Mouse (Mus musculus): ENCODE measurements around the gene Dync1h1. TPM values are rescaled to one million over a fixed set of nuclear protein-coding genes. Genes with fewer than 3 reads are reported as not detected.

The Dync1h1 gene
- total RNA-seq, 1 experiment, result 405 TPM

GRCm38 (mm10) chr12:110598527-110598926, 2.7 kb upstream of the Dync1h1 start:
- DNase-seq (ENCODE audit: low read depth, low spot score), result peak; percentile 72
- TF ChIP-seq ZC3H11A (IDR thresholded peaks at IDR 0.05; ENCODE audit: borderline replicate concordance, low read depth, low read length), result 0 out of 2 replicates have a peak, but pooled peaks have one; percentile 4
- no peak for TF ChIP-seq MAFK (IDR thresholded peaks at IDR 0.05; ENCODE audit: insufficient read depth, low read depth, low read length)
- H3K9me3 ChIP-seq (ENCODE audit: control insufficient read depth, insufficient read depth, low read depth, low read length), result no peaks in the 10 kb centered on the region
- H3K4me3 ChIP-seq (ENCODE audit: insufficient read depth in 1 of 2, low read depth in 1 of 2, low read length in 2 of 2, poor library complexity in 1 of 2, severe bottlenecking in 1 of 2), result no peak overlapping the region
- no peaks in the 10 kb centered on the region for H3K36me3 ChIP-seq (ENCODE audit: control insufficient read depth, insufficient read depth, low read length, poor library complexity, severe bottlenecking)
- no peak overlapping the region for H3K27ac ChIP-seq (ENCODE audit: insufficient read depth, low read depth, low read length, poor library complexity, severe bottlenecking)
- H3K4me1 ChIP-seq (ENCODE audit: control insufficient read depth in 2 of 2, insufficient read depth in 2 of 2, low read length in 2 of 2, poor library complexity in 1 of 2), result peaks cover 0 to 9% of the 10 kb centered on the region in 2 experiments; a peak in 2 of 4 replicates
- in situ Hi-C loops (cut with MboI; ENCODE audit: low sequenced_read_pairs in 2 of 2, unreplicated experiment in 2 of 2), result loop anchor here in 1 of 2 experiments (10.0 kb wide), 1 partner anchor 246 kb away; the partner anchor contains the start of gene Mok
- no peak overlapping the region for H3K9ac ChIP-seq (ENCODE audit: insufficient read depth, low read depth, low read length, poor library complexity, severe bottlenecking)

GRCm38 (mm10) chr12:110599791-110600190, 1.5 kb upstream of the Dync1h1 start:
- in situ Hi-C loops (cut with MboI; ENCODE audit: low sequenced_read_pairs in 2 of 2, unreplicated experiment in 2 of 2), result loop anchor here in 1 of 2 experiments (10.0 kb wide), 1 partner anchor 245 kb away; the partner anchor contains the start of gene Mok
- no peak for TF ChIP-seq CHD2 (IDR thresholded peaks at IDR 0.05; ENCODE audit: low read depth, low read length)
- no peak for TF ChIP-seq ZC3H11A (IDR thresholded peaks at IDR 0.05; ENCODE audit: borderline replicate concordance, low read depth, low read length)
- no peak for TF ChIP-seq MAFK (IDR thresholded peaks at IDR 0.05; ENCODE audit: insufficient read depth, low read depth, low read length)
- no peak for TF ChIP-seq ZNF384 (IDR thresholded peaks at IDR 0.05; ENCODE audit: low read depth, low read length)
- TF ChIP-seq HCFC1 (IDR thresholded peaks at IDR 0.05; ENCODE audit: borderline replicate concordance, insufficient read depth, low read length), result no peak
- no peak overlapping the region for H3K27ac ChIP-seq (ENCODE audit: insufficient read depth, low read depth, low read length, poor library complexity, severe bottlenecking)
- H3K4me3 ChIP-seq (ENCODE audit: insufficient read depth in 1 of 2, low read depth in 1 of 2, low read length in 2 of 2, poor library complexity in 1 of 2, severe bottlenecking in 1 of 2), result no peak overlapping the region
- no peaks in the 10 kb centered on the region for H3K9me3 ChIP-seq (ENCODE audit: control insufficient read depth, insufficient read depth, low read depth, low read length)
- no peak for DNase-seq (ENCODE audit: low read depth, low spot score)
- H3K9ac ChIP-seq (ENCODE audit: insufficient read depth, low read depth, low read length, poor library complexity, severe bottlenecking), result no peak overlapping the region
- H3K4me1 ChIP-seq (ENCODE audit: control insufficient read depth in 2 of 2, insufficient read depth in 2 of 2, low read length in 2 of 2, poor library complexity in 1 of 2), result peaks cover 1 to 12% of the 10 kb centered on the region in 2 experiments; a peak in 3 of 4 replicates
- H3K36me3 ChIP-seq (ENCODE audit: control insufficient read depth, insufficient read depth, low read length, poor library complexity, severe bottlenecking), result no peaks in the 10 kb centered on the region

- no peaks in the 10 kb centered on the region for H3K9me3 ChIP-seq (ENCODE audit: control insufficient read depth, insufficient read depth, low read depth, low read length)
- TF ChIP-seq HCFC1 (IDR thresholded peaks at IDR 0.05; ENCODE audit: borderline replicate concordance, insufficient read depth, low read length), result no peak
- TF ChIP-seq ZC3H11A (IDR thresholded peaks at IDR 0.05; ENCODE audit: borderline replicate concordance, low read depth, low read length), result no peak
- TF ChIP-seq MAFK (IDR thresholded peaks at IDR 0.05; ENCODE audit: insufficient read depth, low read depth, low read length), result no peak
- no peak for TF ChIP-seq CHD2 (IDR thresholded peaks at IDR 0.05; ENCODE audit: low read depth, low read length)
- no peak for TF ChIP-seq ZNF384 (IDR thresholded peaks at IDR 0.05; ENCODE audit: low read depth, low read length)
- in situ Hi-C loops (cut with MboI; ENCODE audit: low sequenced_read_pairs in 2 of 2, unreplicated experiment in 2 of 2), result no loop called here
- peaks cover 3 to 12% of the 10 kb centered on the region in 2 experiments; a peak in 3 of 4 replicates for H3K4me1 ChIP-seq (ENCODE audit: control insufficient read depth in 2 of 2, insufficient read depth in 2 of 2, low read length in 2 of 2, poor library complexity in 1 of 2)
- no peak for DNase-seq (ENCODE audit: low read depth, low spot score)
- H3K27ac ChIP-seq (ENCODE audit: insufficient read depth, low read depth, low read length, poor library complexity, severe bottlenecking), result no peak overlapping the region
- H3K9ac ChIP-seq (ENCODE audit: insufficient read depth, low read depth, low read length, poor library complexity, severe bottlenecking), result no peak overlapping the region
- H3K36me3 ChIP-seq (ENCODE audit: control insufficient read depth, insufficient read depth, low read length, poor library complexity, severe bottlenecking), result no peaks in the 10 kb centered on the region; the same call in 1 of the 2 replicates
- peak overlapping the region; percentile 7 to 75; a peak in 3 of 4 replicates for H3K4me3 ChIP-seq (ENCODE audit: insufficient read depth in 1 of 2, low read depth in 1 of 2, low read length in 2 of 2, poor library complexity in 1 of 2, severe bottlenecking in 1 of 2)
Measured at GRCm38 (mm10) chr12:110600225-110600991, 844 bp upstream of the Dync1h1 start.

- no peak for DNase-seq (ENCODE audit: low read depth, low spot score)
- in situ Hi-C loops (cut with MboI; ENCODE audit: low sequenced_read_pairs in 2 of 2, unreplicated experiment in 2 of 2), result no loop called here
- no peak for TF ChIP-seq ZC3H11A (IDR thresholded peaks at IDR 0.05; ENCODE audit: borderline replicate concordance, low read depth, low read length)
- TF ChIP-seq MAFK (IDR thresholded peaks at IDR 0.05; ENCODE audit: insufficient read depth, low read depth, low read length), result no peak
- no peak for TF ChIP-seq ZNF384 (IDR thresholded peaks at IDR 0.05; ENCODE audit: low read depth, low read length)
- no peak for TF ChIP-seq CHD2 (IDR thresholded peaks at IDR 0.05; ENCODE audit: low read depth, low read length)
- TF ChIP-seq HCFC1 (IDR thresholded peaks at IDR 0.05; ENCODE audit: borderline replicate concordance, insufficient read depth, low read length), result no peak
- Histone ChIP-seq H3K4me3 (ENCODE audit: insufficient read depth in 1 of 2, low read depth in 1 of 2, low read length in 2 of 2, poor library complexity in 1 of 2, severe bottlenecking in 1 of 2) (no peak overlapping the region), H3K36me3 (ENCODE audit: control insufficient read depth, insufficient read depth, low read length, poor library complexity, severe bottlenecking) (peaks cover 2% of the 10 kb centered on the region; the same call in 1 of the 2 replicates), H3K9me3 (ENCODE audit: control insufficient read depth, insufficient read depth, low read depth, low read length) (no peaks in the 10 kb centered on the region), H3K9ac (ENCODE audit: insufficient read depth, low read depth, low read length, poor library complexity, severe bottlenecking) (no peak overlapping the region), H3K27ac (ENCODE audit: insufficient read depth, low read depth, low read length, poor library complexity, severe bottlenecking) (no peak overlapping the region), H3K4me1 (ENCODE audit: control insufficient read depth in 2 of 2, insufficient read depth in 2 of 2, low read length in 2 of 2, poor library complexity in 1 of 2) (peaks cover 6 to 16% of the 10 kb centered on the region in 2 experiments; a peak in 3 of 4 replicates)
Measured at GRCm38 (mm10) chr12:110606161-110606560, 4.9 kb downstream of the Dync1h1 start.
